In genomic region chr2:72095002-72095401, GRCm38 (mm10) we compare ENCODE assay signal across 17 mouse cellular contexts.
DNase-seq lines count a peak whose midpoint lies in the region; ATAC-seq and TF ChIP-seq lines count a peak whose summit lies in the region.
"Had no signal": no experiment of that assay in that cellular context is flagged by ENCODE, and none has a peak within 500 bp of the region (broad histone marks: within the 10 kb centered on the region; RNA-seq: fewer than 3 reads in every experiment).

No protein-coding gene starts in this region.

- intact Hi-C loops in heart, postnatal 36 days (cut with DNase I): loop anchor here (5.0 kb wide), 2 partner anchors 107 to 127 kb away; no protein-coding TSS in a partner anchor

- no peak for ATAC-seq in heart, embryonic 13.5 days (ENCODE audit: extremely low read depth, insufficient number of reproducible peaks, low FRiP score, low TSS enrichment)
- ATAC-seq in kidney, postnatal 0 days (replicated peaks; ENCODE audit: low FRiP score, low read depth): no peak
- no peak for ATAC-seq in inflammation-experienced regulatory T-cells, adult 6 months
- ATAC-seq: forebrain, embryonic 16.5 days had no signal

- H3K4me2 ChIP-seq in heart, embryonic 13.5 days: no peak overlapping the region
- no peak overlapping the region for H3K4me2 ChIP-seq in kidney, postnatal 0 days (ENCODE audit: low read length)
- H3K4me2 ChIP-seq: embryonic facial prominence, embryonic 13.5 days; hindbrain, embryonic 14.5 days; limb, embryonic 13.5 days had no signal

- peak overlapping the region; percentile 24; the same call in 1 of the 2 replicates for H3K27ac ChIP-seq in heart, embryonic 13.5 days (replicated peaks)
- H3K27ac ChIP-seq in kidney, postnatal 0 days: peak overlapping the region; percentile 60
- peak overlapping the region; percentile 17; the same call in 1 of the 2 replicates for H3K27ac ChIP-seq in brown adipose tissue, adult 24 weeks (replicated peaks; ENCODE audit: low read depth, low read length)
- H3K27ac ChIP-seq: embryonic facial prominence, embryonic 13.5 days; hindbrain, embryonic 14.5 days; limb, embryonic 13.5 days; liver, embryonic 14.5 days; midbrain, embryonic 10.5 days had no signal

- no peak overlapping the region for H3K4me3 ChIP-seq in heart, embryonic 13.5 days
- H3K4me3 ChIP-seq in kidney, postnatal 0 days (replicated peaks; ENCODE audit: low read depth, low read length): no peak overlapping the region
- H3K4me3 ChIP-seq in brown adipose tissue, adult 24 weeks (ENCODE audit: insufficient read depth, low read depth, low read length): no peak overlapping the region
- H3K4me3 ChIP-seq: embryonic facial prominence, embryonic 13.5 days; limb, embryonic 13.5 days; midbrain, embryonic 10.5 days had no signal

- no peaks in the 10 kb centered on the region for H3K9me3 ChIP-seq in heart, embryonic 13.5 days
- H3K9me3 ChIP-seq in kidney, postnatal 0 days (replicated peaks; ENCODE audit: low read length): no peaks in the 10 kb centered on the region
- H3K9me3 ChIP-seq: embryonic facial prominence, embryonic 13.5 days; limb, embryonic 13.5 days; midbrain, embryonic 10.5 days had no signal

- no peaks in the 10 kb centered on the region for H3K36me3 ChIP-seq in heart, embryonic 13.5 days
- H3K36me3 ChIP-seq in kidney, postnatal 0 days (ENCODE audit: insufficient read depth, low read length): no peaks in the 10 kb centered on the region
- H3K36me3 ChIP-seq: embryonic facial prominence, embryonic 13.5 days; limb, embryonic 13.5 days; midbrain, embryonic 10.5 days had no signal

- WGBS in heart, embryonic 13.5 days: 42% methylated on average over 6 of the region's 6 CpGs
- 29% methylated on average over 6 of the region's 6 CpGs for WGBS in kidney, postnatal 0 days

- no peak for TF ChIP-seq CTCF in kidney, postnatal 0 days (IDR thresholded peaks at IDR 0.05; ENCODE audit: low read depth)

- no peak for DNase-seq in heart, postnatal 36 days
- peak; percentile 49 for DNase-seq in kidney, postnatal 0 days (ENCODE audit: low spot score)
- no peak for DNase-seq in kidney, adult 11 months
- peak; percentile 50 for DNase-seq in adrenal gland, postnatal 14 days
- DNase-seq: cerebellum, adult 18-20 months; retina, postnatal 1 day; right cerebral cortex, postnatal 4 days; thymus, adult 2 months had no signal

- peaks cover 24% of the 10 kb centered on the region for H3K4me1 ChIP-seq in heart, embryonic 13.5 days
- H3K4me1 ChIP-seq in kidney, postnatal 0 days (replicated peaks; ENCODE audit: insufficient read depth, low read length): peaks cover 12% of the 10 kb centered on the region; the same call in 1 of the 2 replicates
- peaks cover 12% of the 10 kb centered on the region for H3K4me1 ChIP-seq in brown adipose tissue, adult 24 weeks (ENCODE audit: control insufficient read depth, insufficient read depth, insufficient read length, low read length)

- H3K27me3 ChIP-seq in heart, embryonic 13.5 days (replicated peaks): no peaks in the 10 kb centered on the region
- H3K27me3 ChIP-seq in kidney, postnatal 0 days (ENCODE audit: insufficient read depth, low read length): no peaks in the 10 kb centered on the region
- H3K27me3 ChIP-seq: limb, embryonic 13.5 days had no signal

- no peak overlapping the region for H3K9ac ChIP-seq in heart, embryonic 13.5 days
- H3K9ac ChIP-seq in kidney, postnatal 0 days (ENCODE audit: low read depth, low read length): no peak overlapping the region
- H3K9ac ChIP-seq: embryonic facial prominence, embryonic 13.5 days; hindbrain, embryonic 14.5 days; limb, embryonic 13.5 days; liver, embryonic 14.5 days had no signal

Comparison
In these comparisons a context has a peak if more than half of its experiments do, and no peak if none do; other contexts are left out.
1. DNase-seq: peak in kidney, postnatal 0 days (single experiment) and adrenal gland, postnatal 14 days (single experiment); none in heart, postnatal 36 days (0 of 2) and kidney, adult 11 months (single experiment).
2. Peak in every context shown above with its lines, with median percentiles within 50 percentile points of each other: H3K27ac ChIP-seq.